Mouse (Mus musculus) liver, embryonic 16.5 days (tissue): ENCODE measurements around the gene Ranbp17. TPM values are rescaled to one million over a fixed set of nuclear protein-coding genes. Genes with fewer than 3 reads are reported as not detected.

ENCODE experiments used
- polyA plus RNA-seq: library from polyadenylated mRNA; unstranded; fragments of >200 nt; fragmentation: Nextera tagmentation; extraction: Ambion mirVana; gene quantifications from 2 replicates; pipeline ENCODE4 v1.2.1, GENCODE M21; 2015

Gene Ranbp17
- polyA plus RNA-seq, 1 experiment from 2014 or later: 3.2 TPM

Other genes with a start within 250 kb of the Ranbp17 start
- gene Gm12117, start 237.0 kb downstream of the Ranbp17 start, polyA plus RNA-seq: not detected in 2 replicates
- 0.07 TPM in 1 of 2 replicates, not detected in the other for gene Gabrp, start 65.2 kb upstream of the Ranbp17 start, polyA plus RNA-seq
- not detected in 2 replicates for gene D130052B06Rik, start 85.6 kb upstream of the Ranbp17 start, polyA plus RNA-seq